Mouse (Mus musculus) limb, embryonic 15.5 days (tissue): ENCODE data around the gene Poc1a. TPM values are rescaled to one million over a fixed set of nuclear protein-coding genes. Genes with fewer than 3 reads are reported as not detected.

Experiments
- ATAC-seq: fragments of 200-750 bp; cut with Nextera tagmentation; 2 replicates; pipeline ENCODE4 v1.8.0; 2017; ENCODE audit warnings: low read depth, moderate TSS enrichment; ENCODE audit not compliant: insufficient number of reproducible peaks, low FRiP score, low TSS enrichment
- H3K27ac ChIP-seq: fragments of 300-500 bp; sonication (generic); 2 replicates; pipeline ENCODE4 v1.5.1; 2015; ENCODE audit warnings: moderate library complexity, mild to moderate bottlenecking, inconsistent platforms
- H3K27me3 ChIP-seq: fragments of 300-500 bp; sonication (generic); 2 replicates; pipeline ENCODE4 v1.6.1; 2015; ENCODE audit warnings: inconsistent platforms
- H3K36me3 ChIP-seq: fragments of 300-500 bp; sonication (generic); 2 replicates; pipeline ENCODE4 v1.6.1; 2015; ENCODE audit warnings: inconsistent platforms
- H3K4me1 ChIP-seq: fragments of 300-500 bp; sonication (generic); 2 replicates; pipeline ENCODE4 v1.6.1; 2015; ENCODE audit warnings: inconsistent platforms
- H3K4me2 ChIP-seq: fragments of 300-500 bp; sonication (generic); 2 replicates; pipeline ENCODE4 v1.6.1; 2015; ENCODE audit warnings: mild to moderate bottlenecking, inconsistent platforms
- H3K4me3 ChIP-seq: fragments of 300-500 bp; sonication (generic); 2 replicates; pipeline ENCODE4 v1.5.1; 2015; ENCODE audit warnings: mild to moderate bottlenecking, inconsistent platforms
- H3K9ac ChIP-seq: fragments of 300-500 bp; sonication (generic); 2 replicates; pipeline ENCODE4 v1.6.1; 2015; ENCODE audit warnings: inconsistent platforms
- H3K9me3 ChIP-seq: fragments of 300-500 bp; sonication (generic); 2 replicates; pipeline ENCODE4 v1.6.1; 2016; ENCODE audit warnings: inconsistent platforms
- WGBS: fragments of 180-500 bp; shearing (Covaris S2); methylation state at CpG from one replicate; pipeline ENCODE4 v1.1.7; 2015; 5-methylcytosine and 5-hydroxymethylcytosine counted together
- polyA plus RNA-seq: library from polyadenylated mRNA; unstranded; fragments of >200 nt; fragmentation: Nextera tagmentation; extraction: Ambion mirVana; gene quantifications from 2 replicates; pipeline ENCODE4 v1.2.1, GENCODE M21; 2015

Poc1a gene
- polyA plus RNA-seq, 1 experiment from 2014 or later: 21.3 TPM

- Histone ChIP-seq H3K9ac (peak overlapping the region; percentile 51; the same call in 1 of the 2 replicates), H3K27ac (no peak overlapping the region), H3K4me3 (peak overlapping the region; percentile 63), H3K27me3 (no peaks in the 10 kb centered on the region), H3K36me3 (peaks cover 27% of the 10 kb centered on the region), H3K9me3 (no peaks in the 10 kb centered on the region), H3K4me2 (peak overlapping the region; percentile 85), H3K4me1 (peaks cover 13% of the 10 kb centered on the region)
- ATAC-seq: no peak
- WGBS: 68% methylated on average over 3 of the region's 3 CpGs
Measured at GRCm38 (mm10) chr9:106282024-106282423, 1.2 kb downstream of the Poc1a start.

- ATAC-seq: no peak
- Histone ChIP-seq H3K36me3 (peaks cover 55% of the 10 kb centered on the region), H3K4me3 (no peak overlapping the region), H3K4me2 (no peak overlapping the region), H3K27me3 (no peaks in the 10 kb centered on the region), H3K27ac (no peak overlapping the region), H3K9ac (no peak overlapping the region), H3K4me1 (peaks cover 3% of the 10 kb centered on the region; the same call in 1 of the 2 replicates), H3K9me3 (no peaks in the 10 kb centered on the region)
- WGBS: 51% methylated on average over 4 of the region's 4 CpGs
Measured at GRCm38 (mm10) chr9:106287165-106287564, 6.3 kb downstream of the Poc1a start.

- Histone ChIP-seq H3K4me1 (0 out of 2 replicates have a peak, but pooled peaks cover 3% of the 10 kb centered on the region), H3K4me3 (no peak overlapping the region), H3K9ac (no peak overlapping the region), H3K9me3 (no peaks in the 10 kb centered on the region), H3K27me3 (no peaks in the 10 kb centered on the region), H3K27ac (no peak overlapping the region), H3K4me2 (no peak overlapping the region), H3K36me3 (peaks cover 53% of the 10 kb centered on the region)
- WGBS: 27% methylated on average over 3 of the region's 3 CpGs
- ATAC-seq: no peak
Measured at GRCm38 (mm10) chr9:106288864-106289263, 8.0 kb downstream of the Poc1a start.

DNA sequence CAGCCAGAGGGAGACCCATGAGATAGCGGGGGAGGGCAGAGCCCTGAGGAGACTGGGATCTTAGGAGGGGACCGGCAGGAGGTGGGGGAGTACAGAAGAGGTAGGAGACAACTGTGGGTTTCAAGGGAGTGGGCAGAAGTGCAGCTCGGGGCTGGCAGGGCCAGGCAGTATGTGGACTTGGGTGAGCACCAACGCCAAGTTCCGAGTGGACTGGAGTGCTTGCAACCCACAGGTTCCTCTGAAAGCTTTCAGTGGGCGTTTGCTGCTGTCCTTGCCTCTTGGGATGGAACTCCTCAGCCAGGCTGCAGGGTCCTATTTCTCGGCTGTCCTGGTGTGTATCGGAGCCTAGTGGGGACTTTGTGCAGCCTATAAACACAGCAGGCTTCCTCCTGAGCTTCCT lies 9.0 kb downstream of the Poc1a start:
- no peak overlapping the region for H3K4me2 ChIP-seq
- H3K9ac ChIP-seq: no peak overlapping the region
- ATAC-seq: no peak
- H3K27ac ChIP-seq: no peak overlapping the region
- H3K27me3 ChIP-seq: no peaks in the 10 kb centered on the region
- 0 out of 2 replicates have a peak, but pooled peaks cover 3% of the 10 kb centered on the region for H3K4me1 ChIP-seq
- peaks cover 53% of the 10 kb centered on the region for H3K36me3 ChIP-seq
- H3K9me3 ChIP-seq: no peaks in the 10 kb centered on the region
- 84% methylated on average over 8 of the region's 8 CpGs for WGBS
- no peak overlapping the region for H3K4me3 ChIP-seq

DNA sequence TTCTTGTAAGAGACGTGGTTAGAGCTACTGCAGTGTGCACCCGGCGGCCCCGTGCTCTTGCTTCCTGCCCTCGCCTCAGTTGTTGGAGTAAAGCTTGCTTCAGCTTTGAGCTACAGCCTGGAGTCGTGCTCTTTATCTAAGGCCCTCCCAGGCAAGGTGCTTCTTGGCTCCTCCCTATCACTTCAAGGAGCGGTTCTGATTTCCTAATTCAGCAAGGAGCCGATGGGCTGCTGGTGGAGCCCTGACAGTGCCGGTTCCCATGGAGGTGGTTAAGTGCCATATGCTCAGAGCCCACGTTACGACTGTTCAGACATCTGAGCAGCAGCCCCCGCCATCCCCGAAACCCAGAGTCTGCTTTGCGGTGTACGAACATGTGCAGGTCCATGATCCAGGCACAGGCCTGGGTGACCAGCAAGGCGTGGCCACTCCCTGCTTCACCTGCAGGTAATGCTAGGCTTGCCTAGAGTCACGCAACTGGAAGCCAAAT lies 9.8 kb downstream of the Poc1a start:
- 0 out of 2 replicates have a peak, but pooled peaks cover 3% of the 10 kb centered on the region for H3K4me1 ChIP-seq
- ATAC-seq: no peak
- no peak overlapping the region for H3K9ac ChIP-seq
- H3K27ac ChIP-seq: no peak overlapping the region
- H3K4me2 ChIP-seq: no peak overlapping the region
- H3K36me3 ChIP-seq: peaks cover 55% of the 10 kb centered on the region
- no peaks in the 10 kb centered on the region for H3K27me3 ChIP-seq
- no peaks in the 10 kb centered on the region for H3K9me3 ChIP-seq
- no peak overlapping the region for H3K4me3 ChIP-seq
- WGBS: 82% methylated on average over 17 of the region's 17 CpGs

- peak overlapping the region; percentile 33; the same call in 1 of the 2 replicates for H3K27ac ChIP-seq
- no peak for ATAC-seq
- H3K4me1 ChIP-seq: peaks cover 3% of the 10 kb centered on the region; the same call in 1 of the 2 replicates
- H3K9ac ChIP-seq: no peak overlapping the region
- peaks cover 46% of the 10 kb centered on the region for H3K36me3 ChIP-seq
- WGBS: 80% methylated on average over 14 of the region's 14 CpGs
- no peaks in the 10 kb centered on the region for H3K27me3 ChIP-seq
- no peak overlapping the region for H3K4me3 ChIP-seq
- H3K9me3 ChIP-seq: no peaks in the 10 kb centered on the region
- H3K4me2 ChIP-seq: no peak overlapping the region
Measured at GRCm38 (mm10) chr9:106293569-106294156, 12.8 kb downstream of the Poc1a start.

DNA sequence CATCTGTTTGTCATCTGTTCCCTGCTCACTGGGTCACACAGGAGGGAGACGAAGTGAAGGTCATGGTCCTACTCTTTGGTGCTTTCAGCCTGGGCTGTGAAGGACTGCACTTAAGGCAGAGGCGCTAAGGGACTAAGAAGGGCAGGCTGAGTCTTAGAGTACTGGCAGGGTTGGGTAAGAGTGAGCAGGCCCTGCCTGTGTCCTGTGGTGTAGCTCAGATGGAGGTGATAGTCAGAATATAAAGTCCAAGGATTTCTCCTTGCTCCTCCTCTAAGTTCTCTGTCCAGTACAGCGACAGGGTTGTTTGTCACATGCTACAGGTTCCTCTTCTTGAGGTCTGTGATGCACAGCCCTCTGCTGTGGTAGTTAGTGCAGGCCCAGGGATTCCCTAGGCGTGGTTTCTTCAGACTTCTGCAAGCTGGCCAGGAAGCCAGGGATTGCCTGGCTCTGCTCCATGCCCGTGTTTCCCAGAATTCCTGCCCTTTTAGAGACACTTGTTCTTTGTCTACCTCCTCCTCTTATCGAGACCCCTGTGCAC lies 15.8 kb downstream of the Poc1a start:
- no peaks in the 10 kb centered on the region for H3K27me3 ChIP-seq
- H3K4me3 ChIP-seq: no peak overlapping the region
- no peaks in the 10 kb centered on the region for H3K9me3 ChIP-seq
- WGBS: 81% methylated on average over 6 of the region's 6 CpGs
- no peak overlapping the region for H3K4me2 ChIP-seq
- H3K27ac ChIP-seq: no peak overlapping the region
- H3K36me3 ChIP-seq: peaks cover 31% of the 10 kb centered on the region; the same call in 1 of the 2 replicates
- H3K4me1 ChIP-seq: peaks cover 9% of the 10 kb centered on the region
- no peak overlapping the region for H3K9ac ChIP-seq
- ATAC-seq: no peak

DNA sequence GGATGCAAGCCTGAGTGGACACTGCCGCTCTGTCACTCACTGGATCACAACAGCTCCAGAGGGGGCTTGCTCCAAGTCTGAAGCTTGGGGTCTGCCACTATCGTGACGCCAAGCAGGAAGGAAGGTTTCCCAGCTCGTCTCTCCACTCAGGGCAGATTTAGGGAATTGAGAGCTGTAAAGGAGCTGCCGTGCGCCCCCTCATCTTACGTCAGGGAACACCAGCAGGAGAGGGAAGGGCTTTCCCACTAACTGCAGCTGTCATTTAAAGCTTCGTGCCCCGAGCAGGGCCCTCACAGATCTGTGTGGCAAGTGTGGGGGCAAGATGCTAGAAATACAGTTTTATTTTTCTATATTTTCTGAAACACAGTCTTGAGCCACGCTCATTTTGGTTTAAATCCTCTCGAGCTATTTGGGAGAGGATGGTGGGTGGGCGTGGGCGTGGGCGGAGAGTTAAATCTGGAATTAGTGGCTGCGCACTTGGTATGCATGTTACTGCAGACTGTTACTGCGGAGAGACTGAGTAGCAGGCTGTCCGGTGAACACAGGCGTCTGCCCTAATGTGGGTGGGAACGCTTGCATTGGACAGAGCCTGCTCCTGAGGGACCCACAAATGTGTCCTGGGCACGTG lies 19.4 kb downstream of the Poc1a start:
- Histone ChIP-seq H3K4me1 (peaks cover 20% of the 10 kb centered on the region), H3K9ac (no peak overlapping the region), H3K4me2 (no peak overlapping the region), H3K9me3 (no peaks in the 10 kb centered on the region), H3K4me3 (no peak overlapping the region), H3K36me3 (peaks cover 20% of the 10 kb centered on the region; the same call in 1 of the 2 replicates), H3K27ac (no peak overlapping the region), H3K27me3 (no peaks in the 10 kb centered on the region)
- no peak for ATAC-seq
- WGBS: 58% methylated on average over 20 of the region's 20 CpGs

DNA sequence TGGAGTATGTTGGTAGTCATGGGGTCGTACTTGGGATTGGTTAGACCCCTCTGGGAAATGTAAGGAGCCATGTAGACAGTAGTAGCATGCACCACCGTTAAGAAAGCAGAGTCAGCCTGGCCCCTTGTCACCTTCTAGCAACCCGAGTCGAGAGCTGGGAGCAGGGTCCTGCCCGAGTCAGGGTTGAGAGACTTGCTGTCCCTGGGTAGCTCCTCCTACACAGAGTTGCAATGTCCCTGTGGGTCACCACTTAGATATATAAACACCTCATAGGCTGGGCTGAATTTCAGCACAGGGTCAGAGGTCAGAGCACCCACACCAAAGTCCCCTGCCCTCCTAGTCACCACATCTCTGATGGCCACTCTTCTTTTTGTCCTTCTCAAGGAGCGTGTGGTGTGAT lies 20.1 kb downstream of the Poc1a start:
- no peak overlapping the region for H3K27ac ChIP-seq
- peaks cover 15% of the 10 kb centered on the region; the same call in 1 of the 2 replicates for H3K36me3 ChIP-seq
- H3K4me1 ChIP-seq: peaks cover 23% of the 10 kb centered on the region
- no peak for ATAC-seq
- H3K4me2 ChIP-seq: no peak overlapping the region
- H3K9ac ChIP-seq: no peak overlapping the region
- H3K4me3 ChIP-seq: no peak overlapping the region
- H3K27me3 ChIP-seq: no peaks in the 10 kb centered on the region
- WGBS: 62% methylated on average over 6 of the region's 6 CpGs
- H3K9me3 ChIP-seq: no peaks in the 10 kb centered on the region

- Histone ChIP-seq H3K9ac (no peak overlapping the region), H3K9me3 (no peaks in the 10 kb centered on the region), H3K36me3 (0 out of 2 replicates have a peak, but pooled peaks cover 9% of the 10 kb centered on the region), H3K4me2 (no peak overlapping the region), H3K4me3 (no peak overlapping the region), H3K27ac (no peak overlapping the region), H3K4me1 (peaks cover 25% of the 10 kb centered on the region), H3K27me3 (no peaks in the 10 kb centered on the region)
- WGBS: 66% methylated on average over 10 of the region's 11 CpGs
- no peak for ATAC-seq
Measured at GRCm38 (mm10) chr9:106301446-106302080, 20.7 kb downstream of the Poc1a start.

GRCm38 (mm10) chr9:106302446-106303150 lies 21.7 kb downstream of the Poc1a start:
- peaks cover 27% of the 10 kb centered on the region for H3K4me1 ChIP-seq
- no peaks in the 10 kb centered on the region for H3K9me3 ChIP-seq
- no peak overlapping the region for H3K9ac ChIP-seq
- no peak overlapping the region for H3K27ac ChIP-seq
- 0 out of 2 replicates have a peak, but pooled peaks cover 8% of the 10 kb centered on the region for H3K36me3 ChIP-seq
- H3K27me3 ChIP-seq: no peaks in the 10 kb centered on the region
- no peak overlapping the region for H3K4me2 ChIP-seq
- no peak for ATAC-seq
- WGBS: 80% methylated on average over 16 of the region's 16 CpGs
- no peak overlapping the region for H3K4me3 ChIP-seq
